Mouse (Mus musculus) forebrain, embryonic 14.5 days (tissue): ENCODE data around the gene Faf1. TPM values are rescaled to one million over a fixed set of nuclear protein-coding genes. Genes with fewer than 3 reads are reported as not detected.
A peak's percentile ranks its signal among the peaks of the same experiment; 100 is the strongest.

ENCODE experiments used
- ATAC-seq: fragments of 200-750 bp; cut with Nextera tagmentation; 2 replicates; pipeline ENCODE4 v1.8.0; 2017; ENCODE audit warnings: mild to moderate bottlenecking, moderate library complexity
- DNase-seq: peaks from one replicate; pipeline ENCODE4 v3.0.0-alpha.2; 2015; ENCODE audit warnings: low spot score
- H3K27ac ChIP-seq: fragments of 300-500 bp; sonication (generic); 2 replicates; pipeline ENCODE4 v1.5.1; 2014; ENCODE audit warnings: low read depth, mild to moderate bottlenecking, control low read depth, low read length, moderate library complexity
- H3K27me3 ChIP-seq: fragments of 300-500 bp; sonication (generic); replicated peaks from 2 replicates; pipeline ENCODE4 v1.6.1; 2014; ENCODE audit warnings: low read length, control low read depth, mixed read lengths; ENCODE audit not compliant: control insufficient read depth, insufficient read depth
- H3K36me3 ChIP-seq: fragments of 300-500 bp; sonication (generic); 2 replicates; pipeline ENCODE4 v1.6.1; 2014; ENCODE audit warnings: low read length, control low read depth; ENCODE audit not compliant: control insufficient read depth, insufficient read depth
- H3K4me1 ChIP-seq: fragments of 300-500 bp; sonication (generic); 2 replicates; pipeline ENCODE4 v1.6.1; 2014; ENCODE audit warnings: antibody characterized with exemption, low read length, control low read depth; ENCODE audit not compliant: control insufficient read depth, insufficient read depth
- H3K4me2 ChIP-seq: fragments of 300-500 bp; sonication (generic); 2 replicates; pipeline ENCODE4 v1.6.1; 2014; ENCODE audit warnings: mild to moderate bottlenecking, control low read depth, low read length
- H3K4me3 ChIP-seq: fragments of 300-500 bp; sonication (generic); 2 replicates; pipeline ENCODE4 v1.5.1; 2014; ENCODE audit warnings: low read depth, low read length, control low read depth
- H3K9ac ChIP-seq: fragments of 300-500 bp; sonication (generic); 2 replicates; pipeline ENCODE4 v1.6.1; 2014; ENCODE audit warnings: mild to moderate bottlenecking, low read length, control low read depth, moderate library complexity
- H3K9me3 ChIP-seq: fragments of 300-500 bp; sonication (generic); replicated peaks from 2 replicates; pipeline ENCODE4 v1.6.1; 2016; ENCODE audit warnings: low read length, control low read depth, mixed read lengths; ENCODE audit not compliant: control insufficient read depth
- WGBS: fragments of 180-500 bp; shearing (Covaris S2); extraction: QIAGEN DNeasy Blood & Tissue Kit; methylation state at CpG from one replicate; pipeline ENCODE4 v1.1.7; 2014; 5-methylcytosine and 5-hydroxymethylcytosine counted together
- polyA plus RNA-seq: library from polyadenylated mRNA; unstranded; fragments of >200 nt; fragmentation: Nextera tagmentation; extraction: Ambion mirVana; gene quantifications from 2 replicates; pipeline ENCODE4 v1.2.1, GENCODE M21; 2014

Gene Faf1
- polyA plus RNA-seq, 1 experiment from 2014 or later, result 34.8 TPM

- H3K4me3 ChIP-seq, result peak overlapping the region; percentile 60
- no peaks in the 10 kb centered on the region for H3K9me3 ChIP-seq
- WGBS, result 2% methylated on average over 34 of the region's 34 CpGs
- peaks cover 2% of the 10 kb centered on the region; the same call in 1 of the 2 replicates for H3K36me3 ChIP-seq
- H3K27me3 ChIP-seq, result peaks cover 56% of the 10 kb centered on the region
- ATAC-seq (no peak), DNase-seq (peak; percentile 28)
- H3K27ac ChIP-seq, result peak overlapping the region; percentile 90
- no peaks in the 10 kb centered on the region for H3K4me1 ChIP-seq
- H3K4me2 ChIP-seq, result peak overlapping the region; percentile 81
- peak overlapping the region; percentile 59 for H3K9ac ChIP-seq
Measured at GRCm38 (mm10) chr4:109976273-109977147, 300.1 kb downstream of the Faf1 start.

- no peaks in the 10 kb centered on the region for H3K9me3 ChIP-seq
- H3K4me2 ChIP-seq, result peak within 1 kb of the TSS; percentile 81
- peak within 1 kb of the TSS; percentile 90 for H3K27ac ChIP-seq
- DNase-seq (peak; percentile 95), ATAC-seq (peak; percentile 90)
- no peaks in the 10 kb centered on the region for H3K4me1 ChIP-seq
- H3K9ac ChIP-seq, result peak within 1 kb of the TSS; percentile 90
- peak within 1 kb of the TSS; percentile 60 for H3K4me3 ChIP-seq
- under 1% methylated on average over 64 of the region's 64 CpGs for WGBS
- peaks cover 8% of the 10 kb centered on the region; the same call in 1 of the 2 replicates for H3K36me3 ChIP-seq
- peaks cover 63% of the 10 kb centered on the region for H3K27me3 ChIP-seq
Measured at GRCm38 (mm10) chr4:109977148-109978067, 301.0 kb downstream of the Faf1 start, which contains the start of gene Dmrta2. Gene Dmrta2 (plus strand): TSS chr4:109978053.

GRCm38 (mm10) chr4:109978068-109978857 is 301.9 kb downstream of the Faf1 start:
- Histone ChIP-seq H3K9me3 (no peaks in the 10 kb centered on the region), H3K4me2 (peak overlapping the region; percentile 81), H3K9ac (peak overlapping the region; percentile 90), H3K27ac (peak overlapping the region; percentile 90), H3K4me3 (peak overlapping the region; percentile 60), H3K27me3 (peaks cover 64% of the 10 kb centered on the region), H3K4me1 (no peaks in the 10 kb centered on the region), H3K36me3 (peaks cover 8% of the 10 kb centered on the region; the same call in 1 of the 2 replicates)
- no peak; the same call in 1 of the 2 replicates for ATAC-seq
- peak; percentile 64 for DNase-seq
- whole genome bisulfite sequencing, result 0% methylated on average over 51 of the region's 56 CpGs

- Histone ChIP-seq H3K4me1 (no peaks in the 10 kb centered on the region), H3K27me3 (peaks cover 62% of the 10 kb centered on the region)
Measured at GRCm38 (mm10) chr4:109978858-109979340, 302.5 kb downstream of the Faf1 start.

GRCm38 (mm10) chr4:109979461-109980320 is 303.3 kb downstream of the Faf1 start:
- Histone ChIP-seq H3K4me3 (peak overlapping the region; percentile 60), H3K27ac (peak overlapping the region; percentile 90), H3K9me3 (no peaks in the 10 kb centered on the region), H3K4me1 (no peaks in the 10 kb centered on the region), H3K27me3 (peaks cover 62% of the 10 kb centered on the region), H3K4me2 (peak overlapping the region; percentile 81), H3K36me3 (peaks cover 8% of the 10 kb centered on the region; the same call in 1 of the 2 replicates), H3K9ac (peak overlapping the region; percentile 90)
- DNase-seq (peak; percentile 48), ATAC-seq (no peak)
- WGBS, result under 1% methylated on average over 56 of the region's 66 CpGs

More at GRCm38 (mm10) chr4:109978858-109979340, 302.5 kb downstream of the Faf1 start:
- Histone ChIP-seq H3K4me2 (peak overlapping the region; percentile 81), H3K36me3 (peaks cover 8% of the 10 kb centered on the region; the same call in 1 of the 2 replicates), H3K27ac (peak overlapping the region; percentile 90; the same call in 1 of the 2 replicates), H3K9ac (peak overlapping the region; percentile 90), H3K4me3 (peak overlapping the region; percentile 60), H3K9me3 (no peaks in the 10 kb centered on the region)
- ATAC-seq, result no peak
- under 1% methylated on average over 9 of the region's 9 CpGs for WGBS
- peak; percentile 25 for DNase-seq

- no peak for ATAC-seq
- Histone ChIP-seq H3K36me3 (peaks cover 8% of the 10 kb centered on the region; the same call in 1 of the 2 replicates), H3K9ac (peak overlapping the region; percentile 90), H3K9me3 (no peaks in the 10 kb centered on the region), H3K4me1 (no peaks in the 10 kb centered on the region), H3K27me3 (peaks cover 63% of the 10 kb centered on the region), H3K4me2 (peak overlapping the region; percentile 81), H3K27ac (peak overlapping the region; percentile 83), H3K4me3 (peak overlapping the region; percentile 60)
- WGBS, result under 1% methylated on average over 29 of the region's 29 CpGs
- peak; percentile 66 for DNase-seq
Measured at GRCm38 (mm10) chr4:109980321-109981082, 304.1 kb downstream of the Faf1 start.
